Comparison of ENCODE assay signal across 24 mouse cellular contexts in the genomic region with DNA sequence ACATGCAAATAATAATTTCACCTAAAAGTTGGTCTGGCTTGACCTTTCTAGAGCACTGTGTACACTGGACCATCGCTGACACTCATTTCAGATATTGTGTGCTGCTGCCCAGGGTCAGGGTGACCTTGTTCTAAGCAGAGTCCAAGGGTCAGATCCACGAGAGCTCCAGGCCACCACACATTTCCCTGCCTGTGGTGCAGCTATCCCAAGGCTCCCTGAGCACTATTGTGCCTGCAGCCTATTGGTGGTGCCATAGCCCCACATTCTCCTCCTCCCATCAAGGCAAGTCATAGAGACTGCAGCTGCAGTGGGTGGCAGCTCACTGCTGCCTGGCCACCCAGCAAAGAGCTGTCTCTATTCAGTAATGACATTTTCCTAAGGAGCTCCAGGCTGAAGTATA. TPM values are rescaled to one million over a fixed set of nuclear protein-coding genes. Genes with fewer than 3 reads are reported as not detected.
DNase-seq lines count a peak whose midpoint lies in the region; ATAC-seq and TF ChIP-seq lines count a peak whose summit lies in the region.
"Had no signal": no experiment of that assay in that cellular context is flagged by ENCODE, and none has a peak within 500 bp of the region (broad histone marks: within the 10 kb centered on the region; RNA-seq: fewer than 3 reads in every experiment).

No protein-coding gene starts in this region.

- no peaks in the 10 kb centered on the region for H3K79me2 ChIP-seq in CH12.LX (replicated peaks; ENCODE audit: control insufficient read depth, extremely low read depth, insufficient read depth, poor library complexity, severe bottlenecking)

- peak; percentile 56 for TF ChIP-seq RAD21 in CH12.LX (IDR thresholded peaks at IDR 0.05; ENCODE audit: low read depth, low read length)

- peak in 1 of 2 experiments; percentile 54; a peak in 2 of 4 replicates for TF ChIP-seq CTCF in CH12.LX (conservative IDR thresholded peaks at IDR 0.05 in 1 of 2, IDR thresholded peaks at IDR 0.05 in 1 of 2; ENCODE audit: low read depth in 2 of 2, low read length in 2 of 2)
- peak; percentile 33; the same call in 1 of the 2 replicates for TF ChIP-seq CTCF in liver, postnatal 0 days (IDR thresholded peaks at IDR 0.05; ENCODE audit: low read depth)

- no peaks in the 10 kb centered on the region for H3K36me3 ChIP-seq in lung, embryonic 16.5 days (ENCODE audit: control insufficient read depth, insufficient read depth, low read length)
- H3K36me3 ChIP-seq in CH12.LX (replicated peaks in 1 of 2; ENCODE audit: control insufficient read depth in 1 of 2, insufficient read depth in 1 of 2, low read length in 1 of 2): no peaks in the 10 kb centered on the region
- H3K36me3 ChIP-seq in liver, postnatal 0 days (replicated peaks; ENCODE audit: insufficient read depth, low read length): no peaks in the 10 kb centered on the region
- H3K36me3 ChIP-seq: hindbrain, embryonic 12.5 days had no signal

- no peaks in the 10 kb centered on the region for H3K9me3 ChIP-seq in lung, embryonic 16.5 days (ENCODE audit: control insufficient read depth, low read length)
- H3K9me3 ChIP-seq in CH12.LX (replicated peaks; ENCODE audit: low read length): no peaks in the 10 kb centered on the region
- no peaks in the 10 kb centered on the region for H3K9me3 ChIP-seq in liver, postnatal 0 days (ENCODE audit: low read length)
- H3K9me3 ChIP-seq: forebrain, embryonic 13.5 days; hindbrain, embryonic 12.5 days had no signal

- DNase-seq in lung, postnatal 14 days: no peak
- peak; percentile 37 for DNase-seq in A20 (ENCODE audit: low read depth, low spot score)
- DNase-seq in CH12.LX (ENCODE audit: extremely low read depth): peak; percentile 25
- DNase-seq in liver, postnatal 0 days: no peak
- no peak for DNase-seq in adrenal gland, adult 18-20 months (ENCODE audit: low spot score in 2 of 2)
- no peak for DNase-seq in heart, adult 9 months (ENCODE audit: low spot score in 2 of 2)
- DNase-seq: adrenal gland, postnatal 36 days; cerebellum, adult 2 months; gastrocnemius, postnatal 25 days; heart, adult 2 months; kidney, adult 8-10 months; kidney, postnatal 25 days; right cerebral cortex, postnatal 14 days had no signal

- H3K4me3 ChIP-seq in lung, embryonic 16.5 days (ENCODE audit: low read length): no peak overlapping the region
- no peak overlapping the region for H3K4me3 ChIP-seq in CH12.LX (replicated peaks in 1 of 3; ENCODE audit: low read depth in 2 of 3, low read length in 2 of 3, poor library complexity in 1 of 3)
- no peak overlapping the region for H3K4me3 ChIP-seq in liver, postnatal 0 days (ENCODE audit: low read depth, low read length)
- H3K4me3 ChIP-seq: forebrain, embryonic 13.5 days; heart, adult 2 months; hindbrain, embryonic 12.5 days had no signal

- peak; percentile 23; the same call in 1 of the 2 replicates for ATAC-seq in lung, embryonic 16.5 days (ENCODE audit: low read depth)
- ATAC-seq in liver, postnatal 0 days: peak; percentile 44
- ATAC-seq: forebrain, embryonic 13.5 days had no signal

- no peak overlapping the region for H3K4me2 ChIP-seq in lung, embryonic 16.5 days (ENCODE audit: low read depth, low read length)
- no peak overlapping the region for H3K4me2 ChIP-seq in CH12.LX (ENCODE audit: insufficient read depth, low read depth, poor library complexity, severe bottlenecking)
- H3K4me2 ChIP-seq in liver, postnatal 0 days (ENCODE audit: low read depth, low read length): no peak overlapping the region
- H3K4me2 ChIP-seq: forebrain, embryonic 13.5 days; hindbrain, embryonic 12.5 days; midbrain, embryonic 11.5 days had no signal

- no peaks in the 10 kb centered on the region for H3K4me1 ChIP-seq in lung, embryonic 16.5 days (replicated peaks; ENCODE audit: control insufficient read depth, insufficient read depth, low read length)
- peaks cover 11 to 32% of the 10 kb centered on the region in 2 experiments for H3K4me1 ChIP-seq in CH12.LX (ENCODE audit: control insufficient read depth in 1 of 2, insufficient read depth in 2 of 2)
- no peaks in the 10 kb centered on the region for H3K4me1 ChIP-seq in liver, postnatal 0 days (ENCODE audit: insufficient read depth)
- H3K4me1 ChIP-seq: forebrain, embryonic 13.5 days; hindbrain, embryonic 12.5 days had no signal

- no peak for TF ChIP-seq POLR2A in CH12.LX (IDR thresholded peaks at IDR 0.05; ENCODE audit: low read depth, low read length)

- 45% methylated on average over 2 of the region's 2 CpGs for WGBS in lung, embryonic 16.5 days
- 36% methylated on average over 2 of the region's 2 CpGs for WGBS in liver, postnatal 0 days (ENCODE audit: insufficient replicate concordance)

- dilution Hi-C loops in CH12.LX (cut with MboI; ENCODE audit: extremely low pct_ligation_motif_present, extremely low pct_unique_long_range_greater_than_20kb, low sequenced_read_pairs): no loop called here

- no peak overlapping the region for H3K9ac ChIP-seq in lung, embryonic 16.5 days (ENCODE audit: low read length)
- no peak overlapping the region for H3K9ac ChIP-seq in CH12.LX (ENCODE audit: insufficient read depth, low read depth)
- H3K9ac ChIP-seq in liver, postnatal 0 days (replicated peaks): no peak overlapping the region
- H3K9ac ChIP-seq: forebrain, embryonic 13.5 days; hindbrain, embryonic 12.5 days had no signal

- in situ Hi-C loops in CH12.LX (cut with MboI; ENCODE audit: low pct_ligation_motif_present, low pct_unique_long_range_greater_than_20kb, low sequenced_read_pairs): loop anchor here (10.0 kb wide), 1 partner anchor 89 kb away; no protein-coding TSS in a partner anchor

- no peaks in the 10 kb centered on the region for H3K27me3 ChIP-seq in lung, embryonic 16.5 days (ENCODE audit: control insufficient read depth, insufficient read depth, low read depth, low read length)
- H3K27me3 ChIP-seq in CH12.LX (replicated peaks): no peaks in the 10 kb centered on the region
- H3K27me3 ChIP-seq in liver, postnatal 0 days (ENCODE audit: insufficient read depth, low read length): no peaks in the 10 kb centered on the region
- H3K27me3 ChIP-seq: forebrain, embryonic 13.5 days; hindbrain, embryonic 12.5 days had no signal

- H3K27ac ChIP-seq in lung, embryonic 16.5 days (ENCODE audit: low read length): no peak overlapping the region
- H3K27ac ChIP-seq in CH12.LX (ENCODE audit: insufficient read depth, low read depth): no peak overlapping the region
- no peak overlapping the region for H3K27ac ChIP-seq in liver, postnatal 0 days (ENCODE audit: low read depth)
- H3K27ac ChIP-seq: forebrain, embryonic 13.5 days; heart, adult 2 months; hindbrain, embryonic 12.5 days; macrophage had no signal

- no peak for TF ChIP-seq EP300 in CH12.LX (IDR thresholded peaks at IDR 0.05; ENCODE audit: low read length)
- no peak for TF ChIP-seq EP300 in liver, postnatal 0 days (IDR thresholded peaks at IDR 0.05; ENCODE audit: low read depth)

TF ChIP-seq in CH12.LX, 34 proteins besides CTCF, POLR2A, EP300 and RAD21:
- no peak for TF ChIP-seq ELF1 (IDR thresholded peaks at IDR 0.05; ENCODE audit: low read depth, low read length)
- TF ChIP-seq SMC3 (IDR thresholded peaks at IDR 0.05; ENCODE audit: low read depth, low read length): peak; percentile 40
- TF ChIP-seq JUND (conservative IDR thresholded peaks at IDR 0.05; ENCODE audit: low read depth, low read length): no peak
- no peak for TF ChIP-seq ZMIZ1 (IDR thresholded peaks at IDR 0.05; ENCODE audit: low read depth, low read length)

RNA-seq across cellular contexts. Expression of a gene that starts 2.7 kb away (rescaled TPM):
- polyA plus RNA-seq in lung, embryonic 16.5 days (2015; fragmentation: Nextera tagmentation; extraction: Ambion mirVana): not detected in 2 replicates
- total RNA-seq in CH12.LX (2012; rRNA removed) (not detected in 2 replicates), CH12.LX (2014; rRNA removed) (not detected in 2 replicates)
- not detected in 2 replicates for polyA plus RNA-seq in CH12.LX (2012; ENCODE audit: insufficient read length, low read depth)
- polyA plus RNA-seq in liver, postnatal 0 days (2015; fragmentation: Nextera tagmentation; extraction: Ambion mirVana): not detected in 2 replicates
- total RNA-seq in adrenal gland, adult 18-20 months (2021): not detected
- total RNA-seq: adrenal gland, postnatal 36 days; ES-E14; gastrocnemius, postnatal 25 days; heart, adult 2 months; layer of hippocampus, adult 8-10 months; left cerebral cortex, postnatal 25 days had no signal
- polyA plus RNA-seq: cerebellum, adult 2 months; forebrain, embryonic 13.5 days; heart, adult 2 months; heart, embryonic 16.5 days; hindbrain, embryonic 12.5 days; intestine, embryonic 14.5 days; limb, embryonic 14.5 days; macrophage; midbrain, embryonic 11.5 days had no signal

Comparison
In these comparisons a context has a peak if more than half of its experiments do, and no peak if none do; other contexts are left out.
1. DNase-seq: peak in A20 (single experiment) and CH12.LX (single experiment); none in lung, postnatal 14 days (single experiment), liver, postnatal 0 days (single experiment), adrenal gland, adult 18-20 months (0 of 2) and heart, adult 9 months (0 of 2).